Mouse (Mus musculus) heart, adult 2 months (tissue): Measurements from ENCODE around the gene Stmn1.

Experiments
- CTCF ChIP-seq: fragments of 200-600 bp; IDR thresholded peaks from 2 replicates; pipeline ENCODE4 v1.8.1; 2022; ENCODE audit warnings: antibody characterized with exemption, mild to moderate bottlenecking, moderate library complexity
- EP300 ChIP-seq: fragments of 200-500 bp; IDR thresholded peaks from 2 replicates; pipeline ENCODE4 v1.6.1; 2011; ENCODE audit warnings: low read depth, low read length, control low read depth; ENCODE audit not compliant: insufficient read depth
- POLR2A ChIP-seq: fragments of 200-500 bp; IDR thresholded peaks from 2 replicates; pipeline ENCODE4 v1.6.1; 2011; ENCODE audit warnings: mild to moderate bottlenecking, low read depth, low read length, control low read depth; ENCODE audit not compliant: insufficient read depth

DNA sequence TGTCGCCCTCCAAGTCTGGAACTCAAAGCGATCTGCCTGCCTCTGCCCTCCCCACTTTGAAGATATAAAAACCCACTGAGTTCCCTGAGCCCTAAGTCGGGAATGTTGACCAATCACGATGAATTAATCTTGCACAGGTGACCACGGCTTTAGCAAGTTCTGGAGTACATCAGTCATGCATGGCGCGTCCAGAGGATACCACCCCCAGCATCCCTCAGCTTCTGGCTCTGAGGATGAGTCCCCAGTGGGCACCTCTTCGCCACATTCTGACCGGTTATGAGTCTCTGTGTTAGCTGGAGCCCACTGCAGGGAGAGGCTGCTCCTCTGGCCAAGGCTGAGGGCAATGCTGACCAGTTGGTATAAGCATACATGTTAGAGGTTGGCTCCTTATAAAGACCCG, 16.1 kb downstream of the Stmn1 start:
- TF ChIP-seq EP300 (no peak), POLR2A (no peak), CTCF (no peak)
